Mouse (Mus musculus): ENCODE data around the gene Mlst8.
A peak's percentile ranks its signal among the peaks of the same experiment; 100 is the strongest.

Gene Mlst8

DNA sequence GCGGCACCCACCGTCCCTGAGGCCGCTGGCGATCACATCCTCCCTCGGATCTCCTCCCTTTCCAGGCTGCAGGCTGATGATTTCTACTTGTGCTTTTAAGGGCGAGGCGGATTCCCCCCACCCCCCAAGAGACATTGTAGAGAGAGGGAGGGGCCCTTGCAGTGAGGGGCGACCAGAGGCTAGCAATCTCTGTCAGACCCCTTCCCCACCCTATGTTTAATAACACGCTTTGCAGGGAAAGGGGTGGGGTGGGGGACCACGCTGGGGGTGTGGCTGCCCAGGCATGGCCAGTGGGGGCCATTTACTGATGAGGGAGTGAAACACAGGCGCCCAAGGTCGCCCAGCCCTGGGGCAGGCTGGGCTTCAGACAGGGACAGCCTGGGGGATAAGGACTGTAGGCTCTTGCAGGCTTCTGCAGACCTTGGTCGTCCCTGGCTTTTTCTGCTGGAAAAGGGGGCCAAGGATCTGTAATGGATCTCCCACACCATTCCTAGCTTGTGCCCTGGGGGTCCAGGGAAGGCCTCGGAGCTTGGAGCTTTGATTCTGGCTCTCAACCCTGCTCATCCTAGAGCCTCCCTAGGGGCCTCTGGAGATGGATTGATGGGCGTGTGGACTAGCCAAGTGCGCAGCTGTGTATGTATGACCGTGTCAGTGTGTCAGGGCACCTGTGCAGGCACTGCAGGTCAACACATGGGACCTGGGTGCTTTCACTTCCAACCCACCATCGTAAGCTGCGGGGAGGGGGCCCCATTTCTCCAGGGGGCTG, 10.6 kb upstream of the Mlst8 start:
- DNase-seq (ENCODE audit: low read depth, low spot score) = no peak

DNA sequence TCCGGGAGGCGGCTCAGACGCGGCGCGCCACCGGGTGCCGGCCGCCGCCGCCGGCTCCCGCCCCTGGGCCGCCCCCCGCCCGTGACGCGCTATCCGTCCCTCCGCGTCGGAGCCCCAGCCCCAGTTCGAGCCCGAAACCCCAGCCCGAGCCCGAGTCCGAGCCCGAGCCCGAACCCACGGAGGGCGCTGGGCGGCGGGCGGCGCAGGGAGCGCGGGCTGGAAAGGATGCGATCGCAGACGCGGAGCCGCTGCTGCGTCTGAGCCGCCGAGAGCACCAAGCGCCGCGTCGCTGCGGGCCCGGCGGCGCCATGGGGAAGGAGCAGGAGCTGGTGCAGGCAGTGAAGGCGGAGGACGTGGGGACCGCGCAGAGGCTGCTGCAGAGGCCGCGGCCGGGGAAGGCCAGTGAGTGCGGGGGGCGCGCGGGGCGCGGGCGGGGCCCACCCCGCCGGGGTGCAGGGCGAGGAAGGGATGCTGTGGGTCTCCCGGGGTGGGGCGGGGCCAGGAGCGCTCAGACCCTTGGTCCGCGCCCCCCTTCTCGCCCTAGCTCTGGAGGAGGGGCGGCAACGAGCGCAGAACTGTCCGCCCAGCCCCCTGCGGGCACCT, 9.9 kb upstream of the Mlst8 start:
- DNase-seq (ENCODE audit: low read depth, low spot score) = no peak

DNA sequence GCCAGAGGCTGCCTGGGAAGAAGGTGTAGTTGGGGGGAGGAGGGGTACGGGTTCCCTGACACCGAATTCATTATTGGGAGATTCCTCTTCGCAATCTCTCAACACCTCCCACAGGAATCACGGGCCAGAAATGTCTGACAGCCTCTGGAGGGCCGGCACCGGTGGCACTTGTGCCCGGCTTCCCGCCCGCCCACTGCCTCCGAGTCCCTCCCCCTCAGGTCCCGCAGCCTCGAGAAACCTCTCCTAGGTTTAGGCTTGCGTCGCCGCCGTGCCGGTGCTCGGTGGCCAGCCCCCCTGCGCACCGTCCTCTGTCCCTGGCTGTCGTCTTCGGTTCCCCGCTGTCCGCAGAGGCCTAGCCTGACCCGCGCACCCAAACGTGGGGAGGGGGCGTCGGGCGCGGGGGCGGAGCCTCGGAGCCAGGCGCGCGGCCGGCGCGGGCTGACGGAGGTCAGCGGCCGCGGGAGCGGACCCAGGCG, 9.3 kb upstream of the Mlst8 start, which contains the start of gene Caskin1:
TSS of gene Caskin1 (plus strand) at position 416 of the 476 bp plus-strand sequence.
- DNase-seq (ENCODE audit: low read depth, low spot score) = no peak

DNA sequence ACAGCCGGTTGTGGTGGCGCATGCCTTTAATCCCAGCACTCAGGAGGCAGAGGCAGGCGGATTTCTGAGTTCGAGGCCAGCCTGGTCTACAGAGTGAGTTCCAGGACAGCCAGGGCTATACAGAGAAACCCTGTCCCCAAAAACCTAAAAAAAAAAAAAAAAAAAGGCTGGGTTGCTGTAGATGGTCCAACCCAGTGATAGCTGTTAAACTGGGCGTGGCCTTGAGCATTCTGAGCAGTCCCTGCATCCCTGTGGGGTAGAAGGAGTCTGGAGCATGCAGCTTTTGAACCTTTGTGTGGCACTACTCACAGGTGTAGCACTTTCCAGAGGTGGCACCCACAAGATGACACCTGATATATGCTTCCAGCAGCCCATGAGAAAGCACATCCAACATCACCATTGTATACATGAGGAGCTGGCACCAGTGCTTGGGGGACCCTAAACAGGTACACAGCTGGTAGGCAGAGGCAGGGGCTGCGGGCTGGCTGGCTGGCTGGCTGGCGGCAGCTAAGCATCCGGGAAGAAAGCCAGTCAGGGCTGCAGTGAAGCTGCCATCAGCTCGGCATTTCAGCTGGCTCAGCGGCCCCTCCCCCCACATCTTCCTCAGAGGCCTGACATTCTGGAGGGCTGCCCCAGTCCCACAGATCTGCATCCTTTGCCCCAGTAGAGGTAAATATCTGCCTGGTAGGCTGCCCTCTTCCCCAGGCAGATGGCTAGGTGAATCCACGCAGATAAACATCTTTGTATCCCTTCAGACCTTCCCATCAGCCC, 6.4 kb upstream of the Mlst8 start:
- DNase-seq (ENCODE audit: low read depth, low spot score) = peak; percentile 46

DNA sequence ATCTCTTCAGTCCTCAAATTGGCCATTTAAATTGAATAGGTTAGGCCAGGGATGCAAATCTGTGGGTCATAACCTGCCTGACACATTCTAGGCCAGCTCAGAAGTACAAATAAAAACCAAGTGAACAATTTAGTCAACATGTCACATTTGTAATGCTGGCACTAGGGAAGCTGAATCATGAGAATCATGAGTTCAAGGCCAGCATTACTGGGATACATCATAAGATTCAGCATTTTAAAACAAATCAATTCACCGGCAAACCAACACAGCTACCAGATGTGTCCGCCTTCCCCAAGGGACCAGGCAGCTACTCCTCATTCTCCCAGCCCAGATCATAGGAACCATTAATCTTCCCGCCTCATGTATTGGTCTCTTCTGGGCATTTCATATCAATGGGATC, 4.6 kb upstream of the Mlst8 start:
- no peak for DNase-seq (ENCODE audit: low read depth, low spot score)

DNA sequence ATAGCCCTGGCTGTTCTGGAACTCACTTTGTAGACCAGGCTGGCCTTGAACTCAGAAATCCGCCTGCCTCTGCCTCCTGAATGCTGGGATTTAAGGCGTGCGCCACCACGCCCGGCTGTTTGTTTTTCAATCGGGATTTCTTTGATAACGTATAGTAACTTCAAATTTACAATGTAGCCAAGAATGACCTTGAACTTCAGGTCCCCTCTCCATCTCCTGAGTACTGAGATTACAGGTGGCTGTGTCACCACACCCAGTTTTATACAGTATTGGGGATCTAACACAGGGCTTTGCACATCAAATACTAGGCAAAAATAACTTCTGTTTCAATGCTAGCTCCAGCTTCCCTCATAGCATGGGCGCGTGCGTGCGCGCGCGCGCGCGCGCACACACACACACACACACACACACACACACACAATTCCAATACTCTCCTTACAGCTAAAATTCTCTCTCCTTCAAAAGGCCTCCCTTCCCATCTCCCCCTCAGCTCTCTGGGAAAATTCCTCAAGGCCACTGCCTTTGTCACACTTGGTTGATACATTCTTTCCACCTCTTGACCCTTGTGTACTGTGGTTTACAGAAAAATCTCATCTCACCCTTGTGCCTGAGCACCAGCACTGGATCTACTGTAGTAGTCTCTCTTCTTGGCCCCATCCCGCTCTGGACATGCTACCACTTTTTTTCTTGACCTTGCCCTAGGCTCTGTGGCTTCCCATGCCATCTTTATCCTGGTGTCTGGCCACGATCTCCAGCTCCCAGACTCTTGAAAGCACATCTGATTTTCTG, 2.3 kb upstream of the Mlst8 start:
- peak; percentile 67 for DNase-seq (ENCODE audit: low read depth, low spot score)

DNA sequence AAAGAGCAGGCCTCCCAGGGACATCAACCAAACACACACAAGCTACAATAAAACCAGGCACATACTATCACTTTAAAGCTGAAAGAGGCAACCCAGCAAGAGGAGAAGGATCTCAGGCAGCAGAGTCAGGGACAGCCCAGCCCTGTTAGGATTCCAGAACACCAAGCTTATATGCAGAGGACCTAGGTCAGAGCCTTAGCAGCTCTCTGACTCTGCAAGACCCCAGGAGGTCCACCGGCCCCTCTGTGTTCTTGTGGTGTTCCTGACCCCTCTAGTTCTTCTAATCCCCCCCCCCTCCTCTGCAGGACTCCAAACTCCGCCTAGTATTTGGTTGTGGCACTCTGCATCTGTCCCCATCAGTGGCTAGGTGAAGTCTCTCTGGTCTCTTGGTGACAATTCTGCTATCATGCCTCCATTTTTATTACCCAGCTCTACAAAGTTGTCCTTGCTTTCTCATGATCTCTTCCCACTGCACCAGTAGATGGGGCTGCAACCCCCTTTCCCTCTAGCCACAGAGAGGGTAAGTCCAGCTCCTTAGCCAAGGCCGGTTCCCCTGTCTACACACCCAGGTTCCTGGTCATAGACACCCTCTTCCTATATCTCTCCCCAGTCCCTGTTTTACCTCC, 1.4 kb upstream of the Mlst8 start:
- DNase-seq (ENCODE audit: low read depth, low spot score) = peak; percentile 71

DNA sequence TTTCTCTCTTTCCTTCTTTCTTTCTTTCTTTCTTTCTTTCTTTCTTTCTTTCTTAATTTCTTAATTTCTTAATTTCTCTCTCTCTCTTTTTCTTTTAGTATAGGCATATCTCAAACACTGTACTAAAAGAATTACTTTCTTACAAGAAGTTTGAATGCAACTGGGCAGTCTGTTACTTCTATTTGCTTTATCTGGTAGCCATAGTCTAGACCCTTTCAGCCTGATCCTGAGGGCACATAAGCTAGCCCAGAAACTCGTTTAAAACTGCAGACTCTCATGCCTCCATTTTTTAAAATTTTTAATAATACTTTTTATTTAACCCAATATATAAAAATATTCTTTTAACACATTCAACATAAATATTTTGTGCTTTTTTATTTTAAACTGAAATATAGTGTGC, 553 bp upstream of the Mlst8 start:
- DNase-seq (ENCODE audit: low read depth, low spot score) = no peak

DNA sequence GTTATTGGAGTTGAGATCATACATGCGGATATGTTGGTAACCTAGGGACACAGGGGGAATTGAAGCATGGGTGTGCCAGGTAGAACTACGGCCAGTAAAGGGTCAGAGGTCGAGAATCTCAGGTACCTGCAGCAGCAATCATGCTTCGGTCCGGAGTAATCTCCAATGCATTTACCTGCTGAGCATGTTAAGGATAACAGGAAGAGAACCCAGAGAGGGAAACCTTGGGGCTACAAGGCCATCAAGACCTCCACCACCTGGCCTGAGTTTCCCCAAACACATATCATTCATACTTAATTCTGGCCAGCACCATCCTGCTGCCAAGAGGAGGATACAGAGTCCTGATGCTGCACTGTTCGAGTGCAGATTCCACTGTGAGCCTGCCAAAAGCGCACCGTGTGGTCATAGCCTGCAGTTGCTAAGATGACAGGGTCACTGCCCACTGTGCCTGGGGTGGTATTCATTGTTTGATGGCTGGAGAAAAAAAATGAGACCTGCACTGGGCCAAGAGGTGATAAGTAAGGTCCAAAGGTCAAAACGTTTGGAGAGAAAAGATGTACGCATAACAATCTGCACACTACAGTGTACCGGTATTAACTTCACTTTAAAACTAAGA, 785 bp downstream of the Mlst8 start:
- DNase-seq (ENCODE audit: low read depth, low spot score) = no peak

DNA sequence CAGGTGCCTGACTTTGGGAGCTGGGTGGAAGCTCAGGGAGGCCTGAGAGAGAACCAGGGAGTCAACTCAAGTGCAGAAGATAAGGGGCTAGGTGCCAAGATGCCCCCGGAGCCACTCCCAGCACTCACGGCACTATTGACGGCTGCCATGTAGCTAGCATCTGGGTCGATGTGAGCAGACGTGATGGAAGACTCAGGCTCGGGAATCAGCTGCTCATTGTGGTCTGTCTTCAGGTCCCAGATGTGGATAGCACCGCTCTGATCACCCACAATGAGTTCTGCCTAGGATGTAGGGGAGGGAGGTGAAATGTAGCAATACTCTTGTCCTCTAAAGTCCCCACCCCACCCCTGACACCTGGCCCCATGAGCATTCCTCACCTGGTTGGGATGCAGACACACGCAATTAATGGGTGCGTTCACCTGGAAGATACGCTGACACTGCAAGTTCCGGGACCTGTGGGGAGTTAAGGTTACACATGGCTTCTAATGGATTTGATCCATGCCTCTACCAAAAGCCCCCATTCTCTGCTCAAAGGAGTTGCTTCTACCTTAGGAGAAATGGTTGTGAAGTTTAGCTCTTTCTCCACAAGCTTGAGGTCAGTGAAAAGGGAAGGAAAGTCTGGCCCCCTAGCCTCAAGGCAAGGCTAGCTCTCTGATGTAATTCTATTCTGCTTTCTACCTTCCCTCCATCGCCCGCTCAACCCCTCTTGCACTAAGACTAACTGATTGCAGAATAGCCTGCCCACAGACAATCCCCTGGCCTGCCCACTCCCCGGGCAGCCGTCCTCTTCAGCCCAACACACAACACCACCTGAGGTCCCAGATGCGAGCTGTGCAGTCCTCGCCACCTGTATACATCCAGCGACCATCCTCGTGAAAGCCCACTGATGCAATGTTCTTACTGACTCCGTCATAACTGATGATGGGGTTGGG, 1.6 kb downstream of the Mlst8 start:
- no peak for DNase-seq (ENCODE audit: low read depth, low spot score)

DNA sequence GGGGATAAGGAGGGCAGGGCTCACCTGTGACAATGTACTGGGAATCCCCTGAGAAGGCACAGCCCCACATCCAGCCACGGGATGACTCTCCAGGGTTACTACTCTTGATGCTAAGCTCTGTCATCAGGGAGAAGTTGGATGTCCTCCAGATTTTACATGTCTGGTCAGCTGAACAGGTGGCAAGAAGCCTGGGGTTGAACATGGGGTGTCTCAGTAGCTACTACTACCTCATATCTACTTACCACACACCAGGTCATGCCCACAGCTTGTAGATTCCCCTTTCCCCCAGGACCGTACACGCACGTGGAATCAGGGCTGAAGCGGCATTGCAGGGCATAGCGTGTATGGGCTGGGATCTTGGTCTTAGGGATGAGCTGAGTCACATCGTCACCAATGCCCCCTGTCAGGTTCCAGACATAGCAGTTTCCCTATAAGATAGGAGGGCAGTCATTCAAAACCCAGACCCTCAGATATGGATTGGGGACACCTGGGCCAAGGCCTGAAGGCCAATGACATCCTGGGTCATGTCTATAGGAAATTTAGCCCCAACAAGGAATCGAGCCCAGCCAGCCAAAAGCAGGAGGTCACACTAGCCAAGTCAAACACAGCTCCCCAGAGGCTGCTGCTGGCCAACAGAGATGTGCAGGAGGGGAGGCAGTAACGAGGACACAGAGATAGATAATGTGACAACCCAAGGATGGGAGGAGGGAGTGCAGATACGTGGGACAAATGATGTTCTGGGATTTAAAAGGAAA, 2.7 kb downstream of the Mlst8 start:
- no peak for DNase-seq (ENCODE audit: low read depth, low spot score)

DNA sequence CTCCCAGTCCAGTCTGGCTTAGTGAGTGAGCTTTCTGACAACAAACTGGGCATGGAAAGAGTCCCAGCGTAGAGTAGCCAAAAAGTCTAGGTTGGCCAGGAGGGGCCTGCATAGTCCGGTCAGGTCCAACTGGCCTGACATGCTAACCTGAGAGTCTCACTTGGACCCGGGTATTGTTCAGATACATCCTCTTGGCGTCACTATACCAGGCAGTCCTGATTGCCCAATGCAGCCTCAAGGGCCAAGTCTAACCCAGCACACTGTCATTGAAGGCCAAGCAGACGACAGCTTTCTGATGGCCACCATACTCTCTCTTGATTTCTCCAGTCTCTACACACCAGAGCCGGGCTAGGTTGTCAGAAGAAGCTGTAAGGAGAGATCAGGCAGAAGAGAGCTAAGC, 3.3 kb downstream of the Mlst8 start:
- DNase-seq (ENCODE audit: low read depth, low spot score) = no peak

DNA sequence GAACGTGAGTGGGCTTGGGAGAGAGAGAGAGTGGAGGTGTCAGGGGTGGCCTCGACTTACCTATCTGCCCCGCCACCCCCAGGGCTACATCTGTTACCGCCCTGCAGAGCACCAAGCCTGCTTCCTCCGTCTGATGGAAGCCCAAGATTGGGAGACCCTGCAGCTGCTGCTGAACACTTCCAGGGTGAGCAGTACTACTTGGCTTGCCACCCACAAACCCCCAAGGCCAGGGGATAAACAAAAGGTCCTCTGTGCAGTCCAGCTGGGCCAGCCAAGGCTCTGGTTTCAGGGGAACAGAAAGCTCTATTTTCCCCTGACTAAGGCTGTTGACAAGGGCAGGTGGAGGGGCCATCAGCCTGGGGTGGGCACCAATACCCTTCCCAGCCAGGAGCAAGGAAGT, 4.3 kb downstream of the Mlst8 start:
- no peak for DNase-seq (ENCODE audit: low read depth, low spot score)

DNA sequence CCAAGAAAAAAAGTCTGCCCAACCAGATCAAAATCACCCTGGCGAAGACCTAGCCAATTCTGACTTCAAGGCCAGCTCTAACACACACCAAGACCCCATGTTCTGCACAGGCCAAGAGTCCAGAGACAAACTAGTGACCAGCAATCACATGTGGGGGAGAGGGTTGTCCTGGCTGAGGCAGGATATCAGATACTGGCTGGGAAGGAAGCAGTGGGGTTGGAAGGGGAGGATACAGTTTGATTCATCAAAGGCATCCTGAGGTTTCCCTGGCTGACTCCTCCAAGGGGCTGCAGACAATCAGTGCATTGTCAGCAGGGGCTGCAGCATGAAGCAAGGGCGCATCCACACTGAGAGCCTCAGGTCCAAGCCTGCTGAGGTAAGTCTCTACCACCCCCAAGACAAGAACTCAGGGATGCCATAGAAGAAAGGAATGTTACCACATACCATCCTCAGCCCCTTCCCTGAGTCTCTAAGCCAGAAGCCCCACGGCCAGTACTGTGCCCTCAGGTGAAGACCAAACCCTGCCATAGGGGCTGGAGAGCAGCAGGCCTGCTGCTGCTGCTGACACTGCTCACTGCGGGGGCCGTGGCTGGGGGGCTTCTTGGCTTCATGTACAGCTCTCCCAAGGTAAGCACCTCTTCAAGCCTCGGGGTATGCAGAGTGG, 5.1 kb downstream of the Mlst8 start, which contains the start of gene Bricd5:
TSS of gene Bricd5 (plus strand) at position 273 of the 664 bp plus-strand sequence.
- no peak for DNase-seq (ENCODE audit: low read depth, low spot score)

DNA sequence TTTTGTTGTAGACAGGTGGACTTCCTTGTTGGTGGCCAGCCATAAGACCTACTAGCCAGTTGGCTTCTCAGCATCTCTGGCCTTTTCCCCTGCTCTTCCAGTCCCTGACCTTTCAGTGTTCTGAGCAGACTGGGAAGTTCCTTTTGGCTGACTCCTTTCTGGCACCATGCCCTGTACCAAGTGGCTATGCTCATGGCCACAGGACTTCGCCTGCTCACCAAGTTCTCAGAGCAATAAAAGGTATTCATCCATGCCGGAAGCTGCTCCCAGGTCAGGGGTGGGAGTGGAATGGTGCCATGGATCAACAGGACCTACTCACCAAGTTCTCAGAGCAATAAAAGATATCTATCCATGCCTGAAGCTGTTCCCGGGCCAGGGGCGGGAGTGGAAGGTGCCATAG, 6.4 kb downstream of the Mlst8 start:
- DNase-seq (ENCODE audit: low read depth, low spot score) = no peak

DNA sequence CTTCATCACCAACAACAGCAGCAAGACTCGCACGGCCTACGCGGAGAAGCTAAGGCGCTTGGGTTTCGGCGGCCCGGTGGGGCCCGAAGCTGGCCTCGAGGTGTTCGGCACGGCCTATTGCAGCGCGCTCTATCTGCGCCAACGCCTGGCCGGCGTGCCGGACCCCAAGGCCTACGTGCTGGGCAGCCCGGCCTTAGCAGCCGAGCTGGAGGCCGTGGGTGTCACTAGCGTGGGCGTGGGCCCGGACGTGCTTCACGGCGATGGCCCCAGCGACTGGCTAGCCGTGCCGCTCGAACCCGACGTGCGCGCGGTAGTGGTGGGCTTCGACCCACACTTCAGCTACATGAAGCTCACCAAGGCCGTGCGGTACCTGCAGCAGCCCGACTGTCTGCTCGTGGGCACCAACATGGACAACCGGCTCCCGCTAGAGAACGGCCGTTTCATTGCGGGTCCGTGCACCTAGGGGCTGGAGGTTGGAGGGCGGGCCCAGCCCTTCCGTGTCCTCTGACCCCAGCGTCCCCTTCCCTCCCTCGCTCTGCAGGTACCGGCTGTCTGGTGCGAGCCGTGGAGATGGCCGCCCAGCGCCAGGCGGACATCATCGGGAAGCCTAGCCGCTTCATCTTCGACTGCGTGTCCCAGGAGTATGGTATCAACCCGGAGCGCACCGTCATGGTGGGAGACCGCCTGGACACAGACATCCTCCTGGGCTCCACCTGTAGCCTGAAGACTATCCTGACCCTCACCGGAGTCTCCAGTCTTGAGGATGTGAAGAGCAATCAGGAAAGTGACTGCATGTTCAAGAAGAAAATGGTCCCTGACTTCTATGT, 8.0 kb downstream of the Mlst8 start:
- DNase-seq (ENCODE audit: low read depth, low spot score) = no peak

DNA sequence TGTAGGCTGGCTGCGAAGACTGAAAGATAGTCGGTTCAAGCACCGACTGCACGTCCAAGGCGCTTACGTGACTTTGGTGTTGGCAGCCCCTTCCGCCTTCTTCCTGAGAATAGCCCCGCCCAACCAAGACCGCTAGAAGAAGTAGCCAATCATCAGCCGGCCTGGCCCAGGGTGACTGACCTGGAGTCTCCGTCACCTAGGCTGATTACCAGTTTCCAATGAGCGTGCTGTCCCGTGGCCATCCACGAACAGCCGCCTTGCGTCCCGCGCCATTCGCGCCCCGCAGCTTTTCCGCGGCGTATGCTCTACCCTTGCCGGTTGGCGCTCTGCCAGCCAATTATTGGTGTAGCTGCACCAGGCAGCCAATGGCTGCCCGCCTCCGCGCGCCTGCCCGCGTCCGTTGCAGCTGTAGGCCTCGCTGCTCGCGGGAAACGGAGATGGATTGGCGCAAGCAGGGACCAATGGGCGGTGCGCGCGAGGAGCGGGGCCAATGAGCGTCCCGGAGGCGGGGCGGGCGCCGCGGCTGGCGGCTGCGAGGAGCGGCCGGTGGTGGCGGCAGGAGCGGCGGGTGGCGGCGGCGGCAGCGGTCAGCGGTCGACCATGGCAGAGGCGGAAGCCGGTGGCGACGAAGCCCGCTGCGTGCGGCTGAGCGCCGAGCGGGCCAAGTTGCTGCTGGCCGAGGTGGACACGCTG, 8.8 kb downstream of the Mlst8 start, which contains the start of the genes E4f1 and Pgp:
TSS of gene E4f1 (minus strand) at position 404 of the 693 bp plus-strand sequence.
TSS of gene Pgp (plus strand) at position 483 of the 693 bp plus-strand sequence.
- peak; percentile 97 for DNase-seq (ENCODE audit: low read depth, low spot score)
